Mouse (Mus musculus): ENCODE measurements around the gene Coro1b. TPM values are rescaled to one million over a fixed set of nuclear protein-coding genes. Genes with fewer than 3 reads are reported as not detected.

Coro1b gene
- total RNA-seq (2014; rRNA removed) (71.5 and 137 TPM in 2 replicates), polyA plus RNA-seq (2015; fragmentation: Nextera tagmentation; extraction: Ambion mirVana) (90.7 and 114 TPM in 2 replicates)

DNA sequence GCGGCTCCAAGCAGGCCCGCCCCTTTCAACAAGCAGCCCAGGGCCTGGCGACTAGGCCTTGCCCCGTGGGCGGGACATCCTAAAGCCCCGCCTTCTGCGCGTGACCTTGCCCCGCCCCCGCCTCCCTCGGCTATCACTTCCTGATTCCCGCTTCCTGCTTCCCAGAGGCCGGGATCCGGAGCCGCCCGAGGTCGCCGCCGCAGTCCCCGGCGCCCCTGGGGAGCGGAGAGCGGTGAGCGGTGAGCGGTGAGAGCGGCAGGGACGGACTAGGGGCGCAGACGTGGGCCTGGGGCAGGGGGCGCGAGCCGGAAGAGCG lies at the start of gene Coro1b:
Coro1b (plus strand) TSS at position 129 of the 316 bp plus-strand sequence.
- under 1% methylated on average over 31 of the region's 33 CpGs for WGBS

DNA sequence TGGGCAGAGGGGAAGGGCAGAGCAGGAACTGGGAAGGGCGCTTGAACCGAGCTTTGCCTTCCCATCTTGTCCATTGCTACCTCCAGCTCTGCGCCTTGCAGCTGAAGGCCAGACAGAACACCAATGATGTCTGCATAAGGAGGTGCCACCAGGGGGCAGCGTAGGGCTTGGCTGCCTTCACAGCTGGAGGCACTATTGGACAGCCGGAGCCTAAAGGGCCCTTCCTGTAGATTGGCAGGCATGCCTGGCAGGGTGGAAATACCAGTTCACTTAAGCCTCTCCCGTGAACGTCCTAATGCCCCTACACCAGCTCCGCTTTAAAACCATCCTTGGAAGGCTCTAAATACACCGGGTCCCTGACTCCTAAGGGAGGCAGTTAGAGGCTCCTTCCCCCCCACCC lies 49.4 kb upstream of the Coro1b start:
- Histone ChIP-seq H3K4me1 (ENCODE audit: insufficient read depth, low read length) (peaks cover 24% of the 10 kb centered on the region), H3K27me3 (ENCODE audit: insufficient read depth, low read length) (no peaks in the 10 kb centered on the region), H3K4me2 (ENCODE audit: low read depth, low read length) (peak overlapping the region; percentile 70; the same call in 1 of the 2 replicates), H3K9me3 (ENCODE audit: low read length) (no peaks in the 10 kb centered on the region), H3K9ac (replicated peaks; ENCODE audit: low read length) (no peak overlapping the region), H3K36me3 (ENCODE audit: insufficient read depth, low read length) (no peaks in the 10 kb centered on the region), H3K27ac (0 out of 2 replicates have a peak overlapping the region, but pooled peaks have one; percentile 17), H3K4me3 (ENCODE audit: low read length) (0 out of 2 replicates have a peak overlapping the region, but pooled peaks have one; percentile 3)
- 15% methylated on average over 9 of the region's 9 CpGs for WGBS
- ATAC-seq, result no peak
- TF ChIP-seq CTCF (IDR thresholded peaks at IDR 0.05; ENCODE audit: low read depth), result peak; percentile 96
- DNase-seq (ENCODE audit: low spot score), result peak; percentile 92

More for the DNA sequence above, at the start of gene Coro1b:
- Histone ChIP-seq H3K27me3 (ENCODE audit: insufficient read depth, low read length) (no peaks in the 10 kb centered on the region), H3K4me2 (ENCODE audit: low read depth, low read length) (peak within 1 kb of the TSS; percentile 87), H3K9ac (replicated peaks; ENCODE audit: low read length) (peak within 1 kb of the TSS; percentile 90), H3K4me1 (ENCODE audit: insufficient read depth, low read length) (peaks cover 14% of the 10 kb centered on the region), H3K4me3 (ENCODE audit: low read length) (peak within 1 kb of the TSS; percentile 92), H3K36me3 (ENCODE audit: insufficient read depth, low read length) (peaks cover 9% of the 10 kb centered on the region; the same call in 1 of the 2 replicates), H3K27ac (peak within 1 kb of the TSS; percentile 79), H3K9me3 (ENCODE audit: low read length) (no peaks in the 10 kb centered on the region)
- DNase-seq (ENCODE audit: low spot score) (peak; percentile 95), ATAC-seq (peak; percentile 94)
- no peak for TF ChIP-seq CTCF (IDR thresholded peaks at IDR 0.05; ENCODE audit: low read depth)

DNA sequence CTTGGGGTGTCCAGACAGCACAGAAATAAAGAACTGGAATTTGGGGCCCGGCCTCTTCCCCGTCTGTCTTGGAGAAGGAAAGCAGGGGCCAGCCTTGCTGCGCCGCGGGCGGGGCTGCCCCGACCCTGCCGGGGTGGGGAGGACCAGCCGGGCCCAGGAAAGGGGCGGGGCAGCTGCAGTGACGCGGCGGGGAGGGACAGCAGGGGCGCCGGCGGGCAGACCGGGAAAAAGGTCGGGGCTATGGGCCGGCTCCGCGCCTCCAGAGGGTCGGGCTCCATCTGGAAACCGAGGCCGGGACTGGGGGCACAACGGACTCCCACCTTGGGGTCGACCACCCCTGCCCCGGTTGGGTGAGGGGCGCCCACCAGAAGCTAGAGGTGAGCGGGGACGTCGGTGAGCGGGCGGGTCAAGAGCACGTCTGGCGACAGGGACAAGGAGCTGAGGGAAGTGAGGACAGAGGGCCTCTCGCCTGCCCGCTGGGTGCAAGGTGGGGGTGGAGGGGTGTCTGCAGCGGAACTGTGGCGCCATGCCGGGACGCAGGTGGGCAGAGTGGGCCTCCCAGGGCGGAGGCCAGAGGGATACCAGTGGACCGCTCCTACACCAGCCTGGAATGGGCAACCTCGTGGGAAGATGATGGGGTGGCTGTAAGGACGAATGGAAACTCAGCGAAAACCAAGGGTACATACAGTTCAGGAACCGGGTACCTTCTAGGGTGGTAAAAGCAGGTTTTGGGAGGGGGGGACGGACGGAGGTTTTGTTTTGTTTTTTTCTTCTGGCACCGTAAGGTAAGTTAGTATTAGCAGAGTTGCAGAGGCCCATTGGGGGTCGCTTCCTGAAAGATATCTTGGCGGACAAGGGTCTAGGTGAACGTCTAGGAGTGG lies 48.3 kb upstream of the Coro1b start, which contains the start of gene Pitpnm1:
Pitpnm1 (plus strand) TSS at position 162 of the 881 bp plus-strand sequence.
- peak; percentile 15 for DNase-seq (ENCODE audit: low spot score)
- no peak for TF ChIP-seq CTCF (IDR thresholded peaks at IDR 0.05; ENCODE audit: low read depth)
- no peaks in the 10 kb centered on the region for H3K27me3 ChIP-seq (ENCODE audit: insufficient read depth, low read length)
- H3K4me1 ChIP-seq (ENCODE audit: insufficient read depth, low read length), result peaks cover 24% of the 10 kb centered on the region
- no peaks in the 10 kb centered on the region for H3K36me3 ChIP-seq (ENCODE audit: insufficient read depth, low read length)
- H3K4me2 ChIP-seq (ENCODE audit: low read depth, low read length), result peak within 1 kb of the TSS; percentile 70
- peak within 1 kb of the TSS; percentile 59; the same call in 1 of the 2 replicates for H3K27ac ChIP-seq
- 1% methylated on average over 52 of the region's 53 CpGs for WGBS
- H3K4me3 ChIP-seq (ENCODE audit: low read length), result peak within 1 kb of the TSS; percentile 57
- H3K9ac ChIP-seq (replicated peaks; ENCODE audit: low read length), result peak within 1 kb of the TSS; percentile 55
- no peak for ATAC-seq
- no peaks in the 10 kb centered on the region for H3K9me3 ChIP-seq (ENCODE audit: low read length)

DNA sequence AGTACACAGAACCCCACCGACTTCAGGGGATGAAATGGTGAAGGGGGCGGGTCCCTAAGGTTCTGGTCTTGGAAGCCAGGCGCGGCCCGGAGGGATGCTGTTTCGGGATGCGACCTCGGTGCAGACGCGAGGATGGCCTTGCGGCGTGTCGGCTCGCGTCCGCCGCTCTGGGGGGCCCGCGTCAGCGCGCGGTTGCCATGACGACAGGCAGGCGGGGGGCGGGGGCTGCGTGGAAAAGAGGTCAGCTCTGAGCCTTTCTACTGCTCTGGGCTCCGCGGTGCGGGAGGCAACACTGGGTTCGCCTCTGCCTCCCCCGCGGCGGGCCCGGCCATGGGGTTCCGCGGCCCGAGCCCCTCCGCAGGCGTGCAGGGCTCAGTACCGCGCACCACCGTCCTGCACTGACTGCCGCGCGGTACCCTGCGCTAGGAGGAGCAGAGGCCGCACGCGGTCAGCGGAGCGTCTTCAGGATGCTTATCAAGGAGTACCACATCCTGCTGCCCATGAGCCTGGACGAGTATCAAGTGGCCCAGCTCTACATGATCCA lies 47.6 kb upstream of the Coro1b start:
- under 1% methylated on average over 51 of the region's 52 CpGs for WGBS
- peak overlapping the region; percentile 59; the same call in 1 of the 2 replicates for H3K27ac ChIP-seq
- no peak for TF ChIP-seq CTCF (IDR thresholded peaks at IDR 0.05; ENCODE audit: low read depth)
- no peaks in the 10 kb centered on the region for H3K27me3 ChIP-seq (ENCODE audit: insufficient read depth, low read length)
- peak overlapping the region; percentile 55 for H3K9ac ChIP-seq (replicated peaks; ENCODE audit: low read length)
- ATAC-seq (peak; percentile 10; the same call in 1 of the 2 replicates), DNase-seq (ENCODE audit: low spot score) (peak; percentile 80)
- peak overlapping the region; percentile 70 for H3K4me2 ChIP-seq (ENCODE audit: low read depth, low read length)
- H3K4me3 ChIP-seq (ENCODE audit: low read length), result peak overlapping the region; percentile 57
- peaks cover 24% of the 10 kb centered on the region for H3K4me1 ChIP-seq (ENCODE audit: insufficient read depth, low read length)
- no peaks in the 10 kb centered on the region for H3K9me3 ChIP-seq (ENCODE audit: low read length)
- no peaks in the 10 kb centered on the region for H3K36me3 ChIP-seq (ENCODE audit: insufficient read depth, low read length)

DNA sequence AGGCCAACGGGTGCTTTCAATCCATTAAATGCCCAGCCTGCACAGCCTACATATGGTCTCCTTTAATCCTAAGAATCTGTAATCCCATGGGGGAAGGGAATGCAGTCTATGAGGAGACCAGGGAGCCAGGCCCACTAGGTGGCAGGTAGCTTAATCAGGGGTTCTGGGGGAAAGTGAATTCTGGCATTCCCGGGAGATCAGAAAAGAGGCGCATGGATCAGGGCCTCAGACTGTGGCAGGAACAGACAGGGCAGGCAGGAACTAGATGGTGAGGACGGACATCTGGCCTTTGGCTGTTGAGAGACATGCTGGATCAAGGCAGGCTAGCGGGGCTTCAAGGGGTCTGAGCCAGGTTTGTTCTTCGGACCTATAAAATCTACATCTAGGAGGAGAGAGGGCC lies 47.0 kb upstream of the Coro1b start:
- H3K4me1 ChIP-seq (ENCODE audit: insufficient read depth, low read length), result peaks cover 24% of the 10 kb centered on the region
- TF ChIP-seq CTCF (IDR thresholded peaks at IDR 0.05; ENCODE audit: low read depth), result no peak; the same call in 1 of the 2 replicates
- DNase-seq (ENCODE audit: low spot score), result peak; percentile 53
- 71% methylated on average over 6 of the region's 6 CpGs for WGBS
- H3K9ac ChIP-seq (replicated peaks; ENCODE audit: low read length), result peak overlapping the region; percentile 55
- peak overlapping the region; percentile 70 for H3K4me2 ChIP-seq (ENCODE audit: low read depth, low read length)
- no peak for ATAC-seq
- H3K9me3 ChIP-seq (ENCODE audit: low read length), result no peaks in the 10 kb centered on the region
- peak overlapping the region; percentile 59; the same call in 1 of the 2 replicates for H3K27ac ChIP-seq
- peak overlapping the region; percentile 57 for H3K4me3 ChIP-seq (ENCODE audit: low read length)
- no peaks in the 10 kb centered on the region for H3K36me3 ChIP-seq (ENCODE audit: insufficient read depth, low read length)
- H3K27me3 ChIP-seq (ENCODE audit: insufficient read depth, low read length), result no peaks in the 10 kb centered on the region

DNA sequence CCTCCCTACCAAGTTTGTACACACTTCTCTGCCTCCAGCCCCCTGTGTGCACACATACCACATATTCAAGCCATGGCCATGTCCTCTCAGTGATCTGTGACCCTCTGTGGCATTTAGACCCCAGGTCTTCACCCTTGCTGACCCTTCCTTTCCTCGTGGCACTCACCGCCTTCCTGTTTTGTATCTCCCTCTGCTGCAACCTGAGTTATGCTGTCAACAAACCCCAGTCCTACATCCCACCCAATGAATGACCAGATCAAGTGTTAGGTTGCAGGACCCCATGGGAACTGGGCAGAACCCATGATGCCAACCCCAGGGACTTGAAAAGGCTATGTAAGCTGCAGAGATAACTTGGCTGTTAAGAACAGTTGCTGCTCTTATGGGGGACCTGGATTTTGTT lies 46.4 kb upstream of the Coro1b start:
- ATAC-seq (no peak), DNase-seq (ENCODE audit: low spot score) (no peak)
- peak overlapping the region; percentile 70 for H3K4me2 ChIP-seq (ENCODE audit: low read depth, low read length)
- no peaks in the 10 kb centered on the region for H3K27me3 ChIP-seq (ENCODE audit: insufficient read depth, low read length)
- TF ChIP-seq CTCF (IDR thresholded peaks at IDR 0.05; ENCODE audit: low read depth), result no peak
- no peaks in the 10 kb centered on the region for H3K36me3 ChIP-seq (ENCODE audit: insufficient read depth, low read length)
- no peaks in the 10 kb centered on the region for H3K9me3 ChIP-seq (ENCODE audit: low read length)
- peak overlapping the region; percentile 57 for H3K4me3 ChIP-seq (ENCODE audit: low read length)
- 0 out of 2 replicates have a peak overlapping the region, but pooled peaks have one; percentile 59 for H3K27ac ChIP-seq
- H3K4me1 ChIP-seq (ENCODE audit: insufficient read depth, low read length), result peaks cover 24% of the 10 kb centered on the region
- H3K9ac ChIP-seq (replicated peaks; ENCODE audit: low read length), result peak overlapping the region; percentile 55; the same call in 1 of the 2 replicates
- WGBS, result 81% methylated on average over 2 of the region's 2 CpGs
